Mouse (Mus musculus) ES-E14 (cell line): ENCODE data around the gene Psmd11.

ENCODE experiments used
- MAFK ChIP-seq: IDR thresholded peaks from 2 replicates; pipeline ENCODE4 v1.6.1; 2014; ENCODE audit warnings: mild to moderate bottlenecking, low read depth, low read length, inconsistent platforms; ENCODE audit not compliant: insufficient read depth
- ZC3H11A ChIP-seq: IDR thresholded peaks from 2 replicates; pipeline ENCODE4 v1.6.1; 2012; ENCODE audit warnings: low read depth, mild to moderate bottlenecking, inconsistent platforms, low read length, borderline replicate concordance
- ZNF384 ChIP-seq: IDR thresholded peaks from 2 replicates; pipeline ENCODE4 v1.6.1; 2012; ENCODE audit warnings: low read depth, low read length, inconsistent platforms

GRCm38 (mm10) chr11:80507791-80508190, 79.4 kb downstream of the Psmd11 start:
- TF ChIP-seq ZNF384 (no peak), ZC3H11A (no peak), MAFK (no peak)
